Mouse (Mus musculus) bone marrow, adult 2 months (tissue): ENCODE measurements around the gene Stk38. TPM values are rescaled to one million over a fixed set of nuclear protein-coding genes. Genes with fewer than 3 reads are reported as not detected.
"Not testable (repeated sequence)": the region's sequence is repeated elsewhere in the genome, so short reads cannot be mapped to it uniquely, and the experiment has no call there.

ENCODE experiments used
- H3K27ac ChIP-seq: fragments of 200-500 bp; 2 replicates; pipeline ENCODE4 v1.5.1; 2012; ENCODE audit warnings: low read depth, mild to moderate bottlenecking, control low read depth, inconsistent platforms, low read length; ENCODE audit not compliant: control insufficient read depth, poor library complexity, insufficient read depth
- H3K4me1 ChIP-seq: fragments of 200-500 bp; 2 replicates; pipeline ENCODE4 v1.6.1; 2011; ENCODE audit warnings: low read length; ENCODE audit not compliant: control insufficient read depth, insufficient read depth
- H3K4me3 ChIP-seq: fragments of 200-500 bp; replicated peaks from 2 replicates; pipeline ENCODE3; 2011; ENCODE audit warnings: mild to moderate bottlenecking, low read depth, low read length, control low read depth; ENCODE audit not compliant: control insufficient read depth
- CTCF ChIP-seq: fragments of 200-500 bp; IDR thresholded peaks from 2 replicates; pipeline ENCODE4 v1.5.1; 2011; ENCODE audit warnings: low read length, control low read depth; ENCODE audit not compliant: control insufficient read depth, insufficient read depth
- POLR2A ChIP-seq: fragments of 200-500 bp; IDR thresholded peaks from 2 replicates; pipeline ENCODE4 v1.6.1; 2011; ENCODE audit warnings: low read depth, mild to moderate bottlenecking, control low read depth, low read length, borderline replicate concordance; ENCODE audit not compliant: control insufficient read depth
- WGBS: fragments of 180-500 bp; shearing (Covaris S2); methylation state at CpG from one replicate; pipeline ENCODE4 v1.1.7; 2018; 5-methylcytosine and 5-hydroxymethylcytosine counted together
- polyA plus RNA-seq: library from polyadenylated mRNA; stranded (reverse); fragments of >200 nt; gene quantifications from 2 replicates; pipeline ENCODE4 v1.2.4, GENCODE M21; 2011; ENCODE audit warnings: low replicate concordance; ENCODE audit not compliant: missing spikeins, insufficient read depth, insufficient read length

Gene Stk38
- polyA plus RNA-seq, 1 experiment, result 214 TPM

DNA sequence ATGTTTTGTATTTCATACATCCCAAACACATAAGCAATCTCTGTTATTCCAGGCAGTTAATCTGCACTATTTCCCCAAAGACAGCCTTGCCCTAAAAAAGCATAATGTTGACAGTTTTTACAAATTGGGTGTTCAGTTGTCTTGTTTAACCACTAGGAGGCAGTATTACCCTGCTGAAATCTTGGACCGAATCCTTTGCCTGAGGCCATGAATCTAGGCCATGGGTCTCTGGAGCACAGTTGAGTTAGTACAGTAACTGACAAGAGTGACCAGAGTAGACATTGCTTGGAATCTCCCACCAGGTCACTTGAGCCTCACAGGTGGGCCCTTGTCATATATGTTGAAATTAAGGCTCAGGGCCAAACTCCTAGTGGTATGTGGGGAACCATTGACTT is 37.1 kb upstream of the Stk38 start:
- Histone ChIP-seq H3K4me3 (no peak overlapping the region), H3K4me1 (peaks cover 3% of the 10 kb centered on the region; the same call in 1 of the 2 replicates), H3K27ac (no peak overlapping the region)
- TF ChIP-seq CTCF, result 0 out of 2 replicates have a peak, but pooled peaks have one; percentile 23
- no peak for TF ChIP-seq POLR2A
- 69% methylated on average over 1 of the region's 1 CpGs for WGBS

DNA sequence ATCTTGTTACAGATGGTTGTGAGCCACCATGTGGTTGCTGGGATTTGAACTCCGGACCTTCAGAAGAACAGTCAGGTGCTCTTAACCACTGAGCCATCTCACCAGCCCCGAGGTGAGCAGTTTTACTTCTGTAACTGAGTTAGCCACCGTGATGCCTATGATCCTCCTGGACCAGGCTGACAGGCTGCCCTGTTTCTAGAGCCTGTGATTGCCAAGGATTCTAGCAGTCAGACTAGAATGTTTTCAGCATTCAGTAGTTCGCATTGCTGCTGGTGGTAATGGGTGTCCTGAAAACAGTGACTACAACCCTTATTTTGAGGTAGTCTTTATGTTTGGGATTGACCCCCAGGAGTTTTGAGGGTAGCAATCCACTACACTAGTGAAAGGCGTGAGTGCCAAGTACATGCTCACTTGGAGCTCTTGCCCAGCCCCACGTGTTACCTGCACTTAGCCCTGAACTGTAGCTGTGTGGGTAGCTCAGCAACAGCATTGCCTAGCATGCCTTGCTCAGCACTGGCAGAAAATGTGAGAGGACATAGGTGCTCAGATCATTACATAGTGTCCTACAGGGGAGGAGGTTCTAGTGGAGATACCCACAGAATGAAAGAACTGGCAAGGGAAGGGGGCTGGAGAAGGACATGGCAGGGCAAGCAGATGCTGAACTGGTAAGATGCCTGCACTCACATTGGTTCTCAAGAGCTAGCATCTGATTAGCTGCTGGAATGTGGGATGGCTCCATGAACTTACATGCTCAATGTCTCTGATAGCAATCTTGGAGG is 36.5 kb upstream of the Stk38 start:
- TF ChIP-seq CTCF (no peak), POLR2A (no peak)
- Histone ChIP-seq H3K4me1 (peaks cover 1% of the 10 kb centered on the region; the same call in 1 of the 2 replicates), H3K4me3 (no peak overlapping the region), H3K27ac (no peak overlapping the region)
- WGBS, result 86% methylated on average over 6 of the region's 6 CpGs

DNA sequence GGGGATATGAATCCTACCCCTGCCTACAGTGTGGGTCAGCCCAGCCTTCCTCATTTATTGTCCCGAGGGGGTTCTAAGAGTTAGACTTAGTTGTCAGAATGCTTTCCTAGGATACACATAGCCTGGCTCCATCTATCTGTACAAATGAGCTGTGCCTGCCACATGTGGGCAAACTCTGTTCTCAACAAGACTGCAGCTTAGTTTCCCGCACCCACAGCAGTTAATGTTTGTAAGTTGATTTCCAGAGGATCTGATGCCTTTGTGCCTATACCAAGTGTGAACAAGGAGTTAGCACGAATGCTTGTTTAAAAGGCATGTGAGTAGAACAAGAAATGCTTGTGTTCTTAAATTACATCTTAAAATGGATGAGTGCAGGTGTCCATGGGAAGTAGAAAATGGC is 35.8 kb upstream of the Stk38 start:
- Histone ChIP-seq H3K4me3 (no peak overlapping the region), H3K27ac (no peak overlapping the region), H3K4me1 (peaks cover 1% of the 10 kb centered on the region; the same call in 1 of the 2 replicates)
- whole genome bisulfite sequencing, result 84% methylated on average over 3 of the region's 3 CpGs
- TF ChIP-seq POLR2A (no peak), CTCF (no peak)

DNA sequence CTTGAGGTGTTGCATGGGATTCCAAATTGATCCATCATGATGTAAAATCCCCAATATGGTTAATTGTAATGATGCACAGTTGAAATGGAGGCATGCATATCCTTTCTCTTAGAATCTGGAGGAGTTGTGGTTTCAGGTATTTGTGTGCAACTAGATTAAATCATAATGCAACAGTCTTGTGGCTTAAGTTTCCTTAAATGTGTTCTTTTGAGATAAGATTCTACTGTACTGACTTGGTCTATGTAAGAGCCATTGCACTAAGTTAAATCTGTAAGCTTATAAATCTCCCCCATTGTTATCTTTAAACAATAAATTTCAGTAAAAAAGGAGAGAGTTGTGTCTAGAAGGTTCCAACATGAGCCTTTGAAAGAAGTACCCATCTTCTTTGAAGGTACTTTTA is 34.8 kb upstream of the Stk38 start:
- TF ChIP-seq CTCF, result no peak
- no peak for TF ChIP-seq POLR2A
- peaks cover 1% of the 10 kb centered on the region; the same call in 1 of the 2 replicates for H3K4me1 ChIP-seq
- H3K4me3 ChIP-seq, result no peak overlapping the region
- H3K27ac ChIP-seq, result no peak overlapping the region

DNA sequence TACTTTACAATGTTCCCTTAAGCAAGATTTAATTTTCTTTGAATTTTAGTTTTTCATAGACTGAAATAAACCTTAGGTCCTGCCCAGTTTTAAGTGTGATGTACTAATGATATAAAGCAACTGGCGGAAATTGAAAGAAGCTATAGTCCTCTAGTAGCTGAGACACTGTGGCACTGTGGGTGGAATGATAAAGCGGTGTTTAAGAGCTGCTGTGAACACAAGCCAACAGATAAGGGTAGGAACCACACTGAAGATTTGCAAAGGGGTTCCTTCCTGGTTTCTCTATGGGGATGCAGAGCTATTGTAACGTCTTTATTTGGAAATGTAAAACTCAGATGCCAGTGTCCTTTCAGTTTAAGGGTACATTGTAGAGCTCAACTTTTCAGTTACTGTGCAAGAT is 33.8 kb upstream of the Stk38 start:
- WGBS, result 54% methylated on average over 3 of the region's 3 CpGs
- not testable (repeated sequence) for H3K27ac ChIP-seq, H3K4me1 ChIP-seq, H3K4me3 ChIP-seq

DNA sequence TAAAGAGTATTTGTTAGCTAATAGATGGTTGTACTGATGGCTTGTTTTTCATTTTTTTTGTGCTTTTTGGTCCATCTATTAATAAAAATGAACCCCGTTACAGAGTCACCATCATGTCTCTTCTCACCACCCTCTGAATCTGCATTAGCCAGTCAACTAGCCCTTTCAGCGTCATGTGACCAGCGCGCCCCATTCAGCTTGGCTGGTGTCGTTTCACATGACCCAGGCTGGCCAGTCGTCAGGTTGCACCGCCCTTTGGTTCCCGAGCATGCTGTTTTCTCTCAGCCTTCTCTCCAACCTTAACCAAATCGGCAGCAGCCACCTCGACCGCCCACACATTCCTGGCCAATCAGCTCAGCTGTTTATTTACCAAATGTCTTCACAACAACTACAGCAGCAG is 31.6 kb upstream of the Stk38 start:
- Histone ChIP-seq H3K4me3 (no peak overlapping the region), H3K4me1 (peaks cover under 1% of the 10 kb centered on the region; the same call in 1 of the 2 replicates), H3K27ac (no peak overlapping the region)
- TF ChIP-seq POLR2A (no peak), CTCF (no peak)
- 77% methylated on average over 11 of the region's 11 CpGs for WGBS

DNA sequence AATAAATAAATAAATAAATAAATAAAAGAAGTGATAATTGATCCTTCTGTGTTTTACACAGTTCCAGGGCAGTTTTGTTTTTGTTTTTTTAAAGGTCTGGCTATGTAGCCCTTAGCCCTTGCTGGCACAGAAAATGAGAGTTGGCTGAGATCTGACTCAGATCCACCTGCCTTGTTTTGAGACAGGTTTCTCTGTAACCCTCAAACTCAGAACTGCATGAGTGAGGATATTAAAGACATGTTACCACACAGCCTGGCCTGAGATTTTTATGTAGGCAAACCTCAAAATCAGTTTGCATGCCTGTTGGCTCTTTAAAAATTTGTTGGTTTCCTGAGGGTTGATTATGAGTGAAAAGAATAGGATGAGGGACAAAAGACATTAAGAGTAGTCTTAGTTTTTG is 27.7 kb upstream of the Stk38 start:
- no peak overlapping the region for H3K4me3 ChIP-seq
- TF ChIP-seq POLR2A (no peak), CTCF (no peak)
- H3K4me1 ChIP-seq, result no peaks in the 10 kb centered on the region
- no peak overlapping the region for H3K27ac ChIP-seq

DNA sequence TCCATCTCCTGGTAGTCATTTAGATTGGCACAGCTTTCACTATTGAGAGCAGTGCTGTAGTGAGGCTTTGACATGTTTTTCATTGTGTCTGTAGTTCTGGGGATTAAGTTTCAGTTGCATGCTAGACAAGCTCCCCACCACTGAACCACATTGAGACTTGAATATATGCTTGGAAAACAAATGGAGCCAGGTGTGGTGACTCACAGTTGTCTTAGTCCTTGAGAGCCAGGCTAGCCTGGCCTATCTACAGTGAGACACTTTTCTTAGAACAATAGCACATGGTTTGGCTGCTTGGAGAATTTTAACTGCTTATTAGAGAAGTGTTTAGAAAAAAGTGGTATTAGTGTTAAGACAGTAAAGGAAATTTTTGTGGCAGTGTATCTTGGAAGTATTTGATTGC is 26.5 kb upstream of the Stk38 start:
- no peak for TF ChIP-seq POLR2A
- no peak for TF ChIP-seq CTCF
- H3K27ac ChIP-seq, result no peak overlapping the region
- H3K4me3 ChIP-seq, result peak overlapping the region; percentile 95
- no peaks in the 10 kb centered on the region for H3K4me1 ChIP-seq

DNA sequence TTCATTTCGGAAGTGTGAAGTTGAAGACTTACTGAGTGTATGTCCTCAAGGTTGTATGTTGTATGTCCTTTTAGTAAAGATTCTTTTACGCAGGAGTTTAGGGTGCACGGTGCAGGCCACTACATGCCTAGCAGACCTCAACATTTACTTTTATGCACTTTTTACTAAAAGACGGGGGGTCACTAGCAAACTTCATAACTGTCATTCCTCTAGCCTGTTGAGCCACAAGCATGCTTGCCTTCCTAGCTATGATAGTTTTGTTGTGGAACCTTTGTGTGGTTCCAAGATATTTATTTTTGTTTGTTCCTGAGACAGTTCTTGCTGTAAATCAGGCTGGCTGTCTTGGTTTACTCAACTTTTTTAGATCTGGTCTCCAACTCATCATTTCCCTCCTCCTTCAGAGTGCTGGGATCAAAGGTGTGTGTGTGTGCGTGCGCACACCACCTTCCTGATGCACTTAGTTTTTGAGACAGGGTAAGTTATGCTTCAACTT is 25.8 kb upstream of the Stk38 start:
- WGBS, result 0% methylated on average over 6 of the region's 6 CpGs
- Histone ChIP-seq H3K4me3 (peak overlapping the region; percentile 95), H3K4me1 (no peaks in the 10 kb centered on the region), H3K27ac (no peak overlapping the region)
- TF ChIP-seq POLR2A, result no peak
- no peak for TF ChIP-seq CTCF
